In the genomic region with DNA sequence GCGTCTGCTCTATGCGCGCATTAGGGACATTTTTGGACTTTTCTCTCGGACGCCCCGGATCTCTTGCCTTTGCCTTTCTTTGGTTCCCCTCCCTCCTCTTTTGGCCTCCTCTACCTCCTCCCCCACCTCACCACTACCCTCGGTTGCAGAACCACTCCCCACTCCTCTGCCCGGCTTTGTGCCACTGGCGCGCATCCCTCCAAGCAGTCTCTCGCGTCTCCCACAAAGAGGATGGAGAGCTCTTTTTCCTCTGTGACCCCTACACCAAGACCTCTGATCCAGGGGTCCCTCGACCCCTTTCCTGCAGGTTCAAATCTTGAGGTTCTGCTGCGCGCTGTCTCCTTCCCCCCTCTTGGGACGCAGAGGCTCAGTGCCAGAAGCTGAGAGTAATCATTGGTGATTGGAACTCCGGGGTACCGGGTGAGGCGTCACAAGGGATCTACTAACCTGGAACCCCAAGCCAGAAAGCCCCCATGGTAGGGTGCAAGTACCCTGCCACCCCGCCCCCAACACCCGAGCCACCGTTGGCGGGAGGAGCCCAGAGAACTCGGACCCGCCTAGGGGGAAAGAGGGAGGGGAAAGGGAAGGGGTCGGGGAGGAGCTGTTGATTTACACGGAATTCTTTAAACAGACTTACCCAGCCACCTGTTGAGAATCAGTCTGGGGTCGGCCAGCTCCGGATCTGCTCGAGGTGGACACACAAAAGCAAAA, we compare ENCODE assay signal across 17 mouse cellular contexts. TPM values are rescaled to one million over a fixed set of nuclear protein-coding genes. Genes with fewer than 3 reads are reported as not detected.
DNase-seq lines count a peak whose midpoint lies in the region; ATAC-seq lines count a peak whose summit lies in the region.
"Had no signal": no experiment of that assay in that cellular context is flagged by ENCODE, and none has a peak within 500 bp of the region (broad histone marks: within the 10 kb centered on the region; RNA-seq: fewer than 3 reads in every experiment).

No protein-coding gene starts in this region.

- peak overlapping the region; percentile 55 for H3K4me2 ChIP-seq in forebrain, embryonic 14.5 days (ENCODE audit: low read length)
- peak overlapping the region; percentile 53 for H3K4me2 ChIP-seq in midbrain, embryonic 13.5 days (replicated peaks)
- H3K4me2 ChIP-seq in kidney, embryonic 15.5 days: no peak overlapping the region

- H3K4me1 ChIP-seq in heart, embryonic 10.5 days: peaks cover 28% of the 10 kb centered on the region
- H3K4me1 ChIP-seq in forebrain, embryonic 14.5 days (ENCODE audit: control insufficient read depth, insufficient read depth, low read length): no peaks in the 10 kb centered on the region
- peaks cover 20% of the 10 kb centered on the region for H3K4me1 ChIP-seq in midbrain, embryonic 13.5 days (replicated peaks)
- H3K4me1 ChIP-seq in kidney, embryonic 15.5 days: peaks cover 24% of the 10 kb centered on the region

- intact Hi-C loops in left cerebral cortex, postnatal 25 days (cut with DNase I): no loop called here

- H3K9me3 ChIP-seq in heart, embryonic 10.5 days: no peaks in the 10 kb centered on the region
- H3K9me3 ChIP-seq in forebrain, embryonic 14.5 days (replicated peaks; ENCODE audit: control insufficient read depth, low read length): no peaks in the 10 kb centered on the region
- H3K9me3 ChIP-seq in midbrain, embryonic 13.5 days: no peaks in the 10 kb centered on the region
- H3K9me3 ChIP-seq in kidney, embryonic 15.5 days (replicated peaks): no peaks in the 10 kb centered on the region

- WGBS in heart, embryonic 10.5 days: under 1% methylated on average over 24 of the region's 30 CpGs
- under 1% methylated on average over 30 of the region's 30 CpGs for WGBS in forebrain, embryonic 14.5 days
- under 1% methylated on average over 25 of the region's 30 CpGs for WGBS in midbrain, embryonic 13.5 days
- WGBS in kidney, embryonic 15.5 days: under 1% methylated on average over 30 of the region's 30 CpGs

- no peaks in the 10 kb centered on the region for H3K36me3 ChIP-seq in heart, embryonic 10.5 days
- no peaks in the 10 kb centered on the region for H3K36me3 ChIP-seq in forebrain, embryonic 14.5 days (ENCODE audit: control insufficient read depth, insufficient read depth, low read length)
- H3K36me3 ChIP-seq in midbrain, embryonic 13.5 days: no peaks in the 10 kb centered on the region
- no peaks in the 10 kb centered on the region for H3K36me3 ChIP-seq in kidney, embryonic 15.5 days

- DNase-seq in heart, embryonic 10.5 days (ENCODE audit: low spot score): no peak
- DNase-seq in heart, adult 8-10 months (ENCODE audit: low spot score): no peak
- DNase-seq in ZHBTc4 (ENCODE audit: low read depth, low spot score): peak; percentile 52
- no peak for DNase-seq in forebrain, embryonic 14.5 days (ENCODE audit: low spot score)
- DNase-seq in left cerebral cortex, postnatal 25 days (ENCODE audit: low spot score in 2 of 2): no peak
- DNase-seq in layer of hippocampus, adult 11-12 months (ENCODE audit: low spot score): no peak
- DNase-seq: cerebellum, postnatal 25 days; kidney, adult 2 months; liver; lung, postnatal 10 days; spleen, adult 18-20 months had no signal

- peak overlapping the region; percentile 40; the same call in 1 of the 2 replicates for H3K4me3 ChIP-seq in heart, embryonic 10.5 days
- peak overlapping the region; percentile 37 for H3K4me3 ChIP-seq in forebrain, embryonic 14.5 days (ENCODE audit: low read depth, low read length)
- H3K4me3 ChIP-seq in midbrain, embryonic 13.5 days (replicated peaks): peak overlapping the region; percentile 39
- no peak overlapping the region for H3K4me3 ChIP-seq in kidney, embryonic 15.5 days (replicated peaks)

- no peak for ATAC-seq in forebrain, embryonic 14.5 days
- ATAC-seq in midbrain, embryonic 13.5 days: no peak
- ATAC-seq in kidney, embryonic 15.5 days (replicated peaks; ENCODE audit: low FRiP score): no peak

- H3K27me3 ChIP-seq in heart, embryonic 10.5 days (ENCODE audit: insufficient read depth, poor library complexity, severe bottlenecking): peaks cover 100% of the 10 kb centered on the region
- H3K27me3 ChIP-seq in forebrain, embryonic 14.5 days (replicated peaks; ENCODE audit: control insufficient read depth, insufficient read depth, low read length): peaks cover 95% of the 10 kb centered on the region
- H3K27me3 ChIP-seq in midbrain, embryonic 13.5 days: peaks cover 100% of the 10 kb centered on the region
- H3K27me3 ChIP-seq in kidney, embryonic 15.5 days: peaks cover 100% of the 10 kb centered on the region

- H3K27ac ChIP-seq in heart, embryonic 10.5 days: no peak overlapping the region
- H3K27ac ChIP-seq in forebrain, embryonic 14.5 days (ENCODE audit: low read depth, low read length): peak overlapping the region; percentile 68; the same call in 1 of the 2 replicates
- H3K27ac ChIP-seq in midbrain, embryonic 13.5 days: peak overlapping the region; percentile 88
- H3K27ac ChIP-seq in kidney, embryonic 15.5 days: no peak overlapping the region

- peak overlapping the region; percentile 60 for H3K9ac ChIP-seq in forebrain, embryonic 14.5 days (ENCODE audit: low read length)
- peak overlapping the region; percentile 56 for H3K9ac ChIP-seq in midbrain, embryonic 13.5 days (replicated peaks)
- H3K9ac ChIP-seq in kidney, embryonic 15.5 days: no peak overlapping the region

RNA-seq across cellular contexts. Expression of gene Six3, which starts 0.8 kb away (rescaled TPM):
- 0.06 TPM in 1 of 2 replicates, not detected in the other for polyA plus RNA-seq in heart, embryonic 10.5 days (2016; fragmentation: Nextera tagmentation; extraction: Ambion mirVana)
- total RNA-seq in heart, adult 8-10 months (2022): not detected
- 11.3 and 15.0 TPM in 2 replicates for polyA plus RNA-seq in forebrain, embryonic 14.5 days (2014; fragmentation: Nextera tagmentation; extraction: Ambion mirVana)
- 15.6 and 21.9 TPM in 2 replicates for polyA plus RNA-seq in midbrain, embryonic 13.5 days (2015; fragmentation: Nextera tagmentation; extraction: Ambion mirVana)
- 1 to 10 TPM in 1 of 2 experiments, under 1 TPM in 1; 0.89 to 8.4 TPM for total RNA-seq in left cerebral cortex, postnatal 25 days (2021)
- polyA plus RNA-seq in kidney, embryonic 15.5 days (2015; fragmentation: Nextera tagmentation; extraction: Ambion mirVana): not detected in 2 replicates
- total RNA-seq: adrenal gland, adult 18-20 months; gastrocnemius, postnatal 4 days; heart, postnatal 25 days had no signal
- polyA plus RNA-seq: kidney, adult 2 months; testis, adult 2 months had no signal

Comparison
In these comparisons a context has a peak if more than half of its experiments do, and no peak if none do; other contexts are left out.
1. H3K27ac ChIP-seq: peak in forebrain, embryonic 14.5 days (single experiment) and midbrain, embryonic 13.5 days (single experiment); none in heart, embryonic 10.5 days (single experiment) and kidney, embryonic 15.5 days (single experiment).
2. RNA of gene Six3, which starts 0.8 kb away (polyA plus RNA-seq): 15.6 to 21.9 TPM in midbrain, embryonic 13.5 days and 11.3 to 15.0 TPM in forebrain, embryonic 14.5 days; 0.06 TPM in heart, embryonic 10.5 days and not detected in kidney, embryonic 15.5 days; every median in the first group is over 10 times any median in the second.